Comparison of ENCODE assay signal across 26 mouse cellular contexts in the genomic region with DNA sequence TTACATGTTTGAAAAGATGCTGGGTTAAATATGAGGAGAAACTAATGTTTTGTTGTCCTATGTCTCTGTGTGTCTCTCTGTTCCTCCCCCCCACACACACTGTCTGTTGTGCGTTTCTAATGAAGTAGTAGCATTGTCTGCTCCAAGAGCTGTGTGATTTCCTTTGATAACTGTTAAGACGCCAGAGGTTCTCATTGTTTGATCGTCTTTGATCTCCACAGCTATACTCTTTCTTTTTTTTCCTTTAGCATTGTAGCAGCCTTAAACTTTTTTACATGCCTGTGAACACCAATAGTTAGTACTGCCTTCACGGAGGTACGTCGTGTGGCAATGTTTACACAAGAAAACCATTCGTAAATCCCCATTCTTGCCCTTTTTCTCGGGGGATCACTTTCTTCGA. TPM values are rescaled to one million over a fixed set of nuclear protein-coding genes. Genes with fewer than 3 reads are reported as not detected.
DNase-seq lines count a peak whose midpoint lies in the region; ATAC-seq lines count a peak whose summit lies in the region.
"Had no signal": no experiment of that assay in that cellular context is flagged by ENCODE, and none has a peak within 500 bp of the region (broad histone marks: within the 10 kb centered on the region; RNA-seq: fewer than 3 reads in every experiment).

No protein-coding gene starts in this region.

- H3K4me1 ChIP-seq in midbrain, embryonic 11.5 days (ENCODE audit: control insufficient read depth, insufficient read depth, low read length): peaks cover 6% of the 10 kb centered on the region; the same call in 1 of the 2 replicates
- H3K4me1 ChIP-seq in midbrain, embryonic 10.5 days: peaks cover 12% of the 10 kb centered on the region
- 0 out of 2 replicates have a peak, but pooled peaks cover 4% of the 10 kb centered on the region for H3K4me1 ChIP-seq in heart, embryonic 11.5 days (ENCODE audit: control insufficient read depth, insufficient read depth, low read length)
- H3K4me1 ChIP-seq: forebrain, embryonic 13.5 days; heart, embryonic 15.5 days; limb, embryonic 10.5 days; liver, embryonic 15.5 days had no signal

- no peak overlapping the region; the same call in 1 of the 2 replicates for H3K9ac ChIP-seq in midbrain, embryonic 11.5 days (ENCODE audit: low read length)
- H3K9ac ChIP-seq in heart, embryonic 11.5 days (ENCODE audit: low read depth, low read length): no peak overlapping the region
- H3K9ac ChIP-seq: forebrain, embryonic 13.5 days; heart, embryonic 15.5 days; liver, embryonic 15.5 days had no signal

- no peaks in the 10 kb centered on the region for H3K27me3 ChIP-seq in midbrain, embryonic 11.5 days (ENCODE audit: control insufficient read depth, insufficient read depth, low read length)
- H3K27me3 ChIP-seq in midbrain, embryonic 10.5 days (ENCODE audit: low read depth, poor library complexity, severe bottlenecking): no peaks in the 10 kb centered on the region
- H3K27me3 ChIP-seq in heart, embryonic 11.5 days (ENCODE audit: control insufficient read depth, insufficient read depth, low read length): no peaks in the 10 kb centered on the region
- H3K27me3 ChIP-seq: forebrain, embryonic 13.5 days; heart, embryonic 15.5 days; liver, embryonic 15.5 days had no signal

- no peak overlapping the region for H3K27ac ChIP-seq in midbrain, embryonic 11.5 days (ENCODE audit: low read depth, low read length)
- H3K27ac ChIP-seq in midbrain, embryonic 10.5 days (replicated peaks): no peak overlapping the region
- no peak overlapping the region for H3K27ac ChIP-seq in heart, embryonic 11.5 days (ENCODE audit: low read depth, low read length)
- H3K27ac ChIP-seq: forebrain, embryonic 13.5 days; heart, adult 2 months; heart, embryonic 15.5 days; hindbrain, postnatal 0 days; left cerebral cortex, adult 2 months; limb, embryonic 10.5 days; liver, embryonic 15.5 days had no signal

- peak overlapping the region; percentile 12; the same call in 1 of the 2 replicates for H3K4me2 ChIP-seq in midbrain, embryonic 11.5 days
- H3K4me2 ChIP-seq in heart, embryonic 11.5 days: no peak overlapping the region
- H3K4me2 ChIP-seq: forebrain, embryonic 13.5 days; heart, embryonic 15.5 days; liver, embryonic 15.5 days had no signal

- DNase-seq in midbrain, embryonic 11.5 days (ENCODE audit: low spot score, missing footprints): peak; percentile 85
- DNase-seq in midbrain, embryonic 10.5 days (ENCODE audit: low spot score): no peak
- DNase-seq in CD4-positive, CD25-positive, alpha-beta regulatory T cell, adult 2 months (ENCODE audit: low read depth, low spot score): peak; percentile 62
- peak; percentile 66 for DNase-seq in thymus, postnatal 25 days
- DNase-seq in adipocyte (ENCODE audit: low spot score): no peak
- DNase-seq: adrenal gland, postnatal 14 days; cerebellum, adult 8-10 months; gastrocnemius, postnatal 36 days; heart, adult 2 months; heart, postnatal 4 days; kidney, adult 11 months; kidney, postnatal 4 days; layer of hippocampus, adult 9-11 months; liver; lung, postnatal 4 days; right cerebral cortex, adult 18-20 months; right cerebral cortex, postnatal 4 days had no signal

- no peak for ATAC-seq in midbrain, embryonic 11.5 days (ENCODE audit: low FRiP score)
- ATAC-seq in inflammation-experienced regulatory T-cells, adult 6 months: peak; percentile 42
- ATAC-seq in heart, embryonic 11.5 days (replicated peaks; ENCODE audit: insufficient number of reproducible peaks, low FRiP score, low TSS enrichment): no peak
- ATAC-seq: forebrain, embryonic 13.5 days; hindbrain, postnatal 0 days had no signal

- no peaks in the 10 kb centered on the region for H3K36me3 ChIP-seq in midbrain, embryonic 11.5 days (ENCODE audit: control insufficient read depth, insufficient read depth, low read length)
- H3K36me3 ChIP-seq in midbrain, embryonic 10.5 days: no peaks in the 10 kb centered on the region
- H3K36me3 ChIP-seq in heart, embryonic 11.5 days (ENCODE audit: control insufficient read depth, insufficient read depth, low read length): no peaks in the 10 kb centered on the region
- H3K36me3 ChIP-seq: heart, embryonic 15.5 days; limb, embryonic 10.5 days; liver, embryonic 15.5 days had no signal

- no peaks in the 10 kb centered on the region for H3K9me3 ChIP-seq in midbrain, embryonic 11.5 days (ENCODE audit: control insufficient read depth, low read length)
- H3K9me3 ChIP-seq in midbrain, embryonic 10.5 days (replicated peaks): no peaks in the 10 kb centered on the region
- no peaks in the 10 kb centered on the region for H3K9me3 ChIP-seq in heart, embryonic 11.5 days (replicated peaks; ENCODE audit: control insufficient read depth, low read length)
- H3K9me3 ChIP-seq: forebrain, embryonic 13.5 days; heart, embryonic 15.5 days; limb, embryonic 10.5 days; liver, embryonic 15.5 days had no signal

- H3K4me3 ChIP-seq in midbrain, embryonic 11.5 days (ENCODE audit: low read depth, low read length): no peak overlapping the region
- H3K4me3 ChIP-seq in midbrain, embryonic 10.5 days: no peak overlapping the region
- H3K4me3 ChIP-seq in heart, embryonic 11.5 days (ENCODE audit: low read depth, low read length): no peak overlapping the region
- H3K4me3 ChIP-seq: forebrain, embryonic 13.5 days; heart, adult 2 months; heart, embryonic 15.5 days; left cerebral cortex, adult 2 months; limb, embryonic 10.5 days; liver, embryonic 15.5 days; myocyte had no signal

- 15% methylated on average over 9 of the region's 9 CpGs for WGBS in midbrain, embryonic 11.5 days
- 21% methylated on average over 9 of the region's 9 CpGs for WGBS in midbrain, embryonic 10.5 days
- WGBS in heart, embryonic 11.5 days (ENCODE audit: insufficient replicate concordance): 59% methylated on average over 9 of the region's 9 CpGs

RNA-seq across cellular contexts. Expression of gene Satb1, which starts 47.1 kb away (rescaled TPM):
- polyA plus RNA-seq in midbrain, embryonic 11.5 days (2014; fragmentation: Nextera tagmentation; extraction: Ambion mirVana): 30.0 and 31.9 TPM in 2 replicates
- polyA plus RNA-seq in midbrain, embryonic 10.5 days (2016; fragmentation: Nextera tagmentation; extraction: Ambion mirVana): 21.6 and 23.1 TPM in 2 replicates
- 10 to 100 TPM; 17.0 to 63.3 (median 36.8) TPM for polyA plus RNA-seq in inflammation-experienced regulatory T-cells, adult 6 months (2017; shearing (Covaris generic))
- 10.2 and 10.7 TPM in 2 replicates for polyA plus RNA-seq in heart, embryonic 11.5 days (2014; fragmentation: Nextera tagmentation; extraction: Ambion mirVana)

Comparison
In these comparisons a context has a peak if more than half of its experiments do, and no peak if none do; other contexts are left out.
1. DNase-seq: peak in midbrain, embryonic 11.5 days (single experiment), CD4-positive, CD25-positive, alpha-beta regulatory T cell, adult 2 months (single experiment) and thymus, postnatal 25 days (single experiment); none in midbrain, embryonic 10.5 days (single experiment) and adipocyte (single experiment).